Mouse (Mus musculus): ENCODE measurements around the gene Angptl8. TPM values are rescaled to one million over a fixed set of nuclear protein-coding genes. Genes with fewer than 3 reads are reported as not detected.
A peak's percentile ranks its signal among the peaks of the same experiment; 100 is the strongest.

Angptl8 gene
- total RNA-seq, 1 experiment, result not detected

DNA sequence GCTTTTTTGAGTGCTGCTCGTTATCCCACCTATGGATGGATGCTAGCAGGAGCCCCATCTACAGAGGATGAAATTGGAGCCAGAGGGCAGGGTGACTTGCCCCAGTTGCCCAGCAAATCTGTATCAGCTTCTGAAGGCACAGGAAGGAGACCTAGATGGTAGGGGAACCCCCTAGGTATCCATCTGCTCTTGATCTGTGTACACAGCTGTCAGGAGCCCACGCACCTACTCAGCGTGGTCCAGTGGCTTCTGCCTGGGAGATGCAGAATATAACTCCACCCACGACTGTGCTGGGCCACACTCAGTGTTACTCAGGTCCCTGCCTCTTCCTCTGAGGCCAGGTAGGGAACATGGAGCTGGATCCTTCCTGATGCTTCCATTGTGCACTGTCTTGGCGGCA lies 18.7 kb downstream of the Angptl8 start:
- no peak overlapping the region for H3K27ac ChIP-seq (ENCODE audit: insufficient read depth, low read depth, low read length, poor library complexity, severe bottlenecking)
- in situ Hi-C loops (cut with MboI; ENCODE audit: low sequenced_read_pairs in 2 of 2, unreplicated experiment in 2 of 2), result no loop called here
- no peak for DNase-seq (ENCODE audit: low read depth, low spot score)

DNA sequence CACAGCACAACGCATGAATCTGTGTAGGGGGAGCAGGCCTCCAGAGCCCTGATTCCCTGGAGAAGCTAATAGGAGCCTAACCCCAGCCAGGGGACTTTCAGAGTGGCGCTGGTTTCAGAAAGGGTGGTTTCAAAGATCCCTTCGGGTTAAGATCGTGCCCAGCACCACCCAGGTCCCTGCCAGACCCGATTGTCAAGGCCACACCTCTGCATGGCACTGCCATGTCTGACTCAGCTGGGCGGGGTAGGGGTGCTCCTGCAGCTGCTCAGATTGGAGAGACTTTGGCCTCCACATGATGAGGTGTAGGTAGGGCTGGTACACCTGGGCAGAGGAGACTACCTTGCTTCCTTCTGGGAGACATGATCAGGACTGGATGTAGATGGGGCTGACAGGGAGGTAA lies 19.6 kb downstream of the Angptl8 start:
- DNase-seq (ENCODE audit: low read depth, low spot score), result no peak
- Histone ChIP-seq H3K9ac (ENCODE audit: insufficient read depth, low read depth, low read length, poor library complexity, severe bottlenecking) (no peak overlapping the region), H3K36me3 (ENCODE audit: control insufficient read depth, insufficient read depth, low read length, poor library complexity, severe bottlenecking) (no peaks in the 10 kb centered on the region), H3K4me3 (ENCODE audit: insufficient read depth in 1 of 2, low read depth in 1 of 2, low read length in 2 of 2, poor library complexity in 1 of 2, severe bottlenecking in 1 of 2) (no peak overlapping the region), H3K4me1 (ENCODE audit: control insufficient read depth in 2 of 2, insufficient read depth in 2 of 2, low read length in 2 of 2, poor library complexity in 1 of 2) (peaks cover 3 to 13% of the 10 kb centered on the region in 2 experiments; a peak in 3 of 4 replicates), H3K27ac (ENCODE audit: insufficient read depth, low read depth, low read length, poor library complexity, severe bottlenecking) (no peak overlapping the region), H3K9me3 (ENCODE audit: control insufficient read depth, insufficient read depth, low read depth, low read length) (no peaks in the 10 kb centered on the region)
- TF ChIP-seq ZNF384 (IDR thresholded peaks at IDR 0.05; ENCODE audit: low read depth, low read length), result no peak
- no peak for TF ChIP-seq ZC3H11A (IDR thresholded peaks at IDR 0.05; ENCODE audit: borderline replicate concordance, low read depth, low read length)
- no peak for TF ChIP-seq CHD2 (IDR thresholded peaks at IDR 0.05; ENCODE audit: low read depth, low read length)
- no peak for TF ChIP-seq MAFK (IDR thresholded peaks at IDR 0.05; ENCODE audit: insufficient read depth, low read depth, low read length)
- TF ChIP-seq HCFC1 (IDR thresholded peaks at IDR 0.05; ENCODE audit: borderline replicate concordance, insufficient read depth, low read length), result no peak
- in situ Hi-C loops (cut with MboI; ENCODE audit: low sequenced_read_pairs in 2 of 2, unreplicated experiment in 2 of 2), result no loop called here

More for the DNA sequence above, 18.7 kb downstream of the Angptl8 start:
- H3K4me1 ChIP-seq (ENCODE audit: control insufficient read depth in 2 of 2, insufficient read depth in 2 of 2, low read length in 2 of 2, poor library complexity in 1 of 2), result peaks cover 3 to 11% of the 10 kb centered on the region in 2 experiments; a peak in 3 of 4 replicates
- H3K36me3 ChIP-seq (ENCODE audit: control insufficient read depth, insufficient read depth, low read length, poor library complexity, severe bottlenecking), result no peaks in the 10 kb centered on the region
- H3K9me3 ChIP-seq (ENCODE audit: control insufficient read depth, insufficient read depth, low read depth, low read length), result no peaks in the 10 kb centered on the region
- TF ChIP-seq ZC3H11A (IDR thresholded peaks at IDR 0.05; ENCODE audit: borderline replicate concordance, low read depth, low read length), result no peak
- TF ChIP-seq ZNF384 (IDR thresholded peaks at IDR 0.05; ENCODE audit: low read depth, low read length), result no peak
- TF ChIP-seq MAFK (IDR thresholded peaks at IDR 0.05; ENCODE audit: insufficient read depth, low read depth, low read length), result no peak
- TF ChIP-seq HCFC1 (IDR thresholded peaks at IDR 0.05; ENCODE audit: borderline replicate concordance, insufficient read depth, low read length), result no peak
- no peak for TF ChIP-seq CHD2 (IDR thresholded peaks at IDR 0.05; ENCODE audit: low read depth, low read length)
- no peak overlapping the region for H3K4me3 ChIP-seq (ENCODE audit: insufficient read depth in 1 of 2, low read depth in 1 of 2, low read length in 2 of 2, poor library complexity in 1 of 2, severe bottlenecking in 1 of 2)
- no peak overlapping the region for H3K9ac ChIP-seq (ENCODE audit: insufficient read depth, low read depth, low read length, poor library complexity, severe bottlenecking)

DNA sequence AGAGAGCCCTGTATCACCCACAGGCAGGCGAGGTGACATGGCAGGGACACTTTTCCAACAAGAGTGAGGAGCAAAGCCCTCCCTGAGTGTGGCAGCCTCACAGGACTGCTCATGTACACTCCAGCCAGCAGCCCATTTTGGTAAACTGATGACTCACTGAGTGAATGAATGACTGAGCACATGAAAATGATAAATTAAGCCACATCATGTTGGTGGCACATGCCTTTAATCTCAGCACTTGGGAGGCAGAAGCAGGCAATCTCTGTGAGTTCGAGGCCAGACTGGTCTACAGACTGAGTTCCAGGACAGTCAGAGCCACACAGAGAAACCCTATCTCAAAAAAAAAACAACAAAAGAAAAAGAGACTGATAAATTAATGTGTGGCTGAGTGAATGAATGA lies 22.2 kb downstream of the Angptl8 start:
- DNase-seq (ENCODE audit: low read depth, low spot score), result no peak
- Histone ChIP-seq H3K4me1 (ENCODE audit: control insufficient read depth in 2 of 2, insufficient read depth in 2 of 2, low read length in 2 of 2, poor library complexity in 1 of 2) (peaks cover 0 to 8% of the 10 kb centered on the region in 2 experiments; a peak in 2 of 4 replicates), H3K9me3 (ENCODE audit: control insufficient read depth, insufficient read depth, low read depth, low read length) (no peaks in the 10 kb centered on the region), H3K36me3 (ENCODE audit: control insufficient read depth, insufficient read depth, low read length, poor library complexity, severe bottlenecking) (no peaks in the 10 kb centered on the region), H3K9ac (ENCODE audit: insufficient read depth, low read depth, low read length, poor library complexity, severe bottlenecking) (no peak overlapping the region), H3K4me3 (ENCODE audit: insufficient read depth in 1 of 2, low read depth in 1 of 2, low read length in 2 of 2, poor library complexity in 1 of 2, severe bottlenecking in 1 of 2) (no peak overlapping the region), H3K27ac (ENCODE audit: insufficient read depth, low read depth, low read length, poor library complexity, severe bottlenecking) (no peak overlapping the region)
- in situ Hi-C loops (cut with MboI; ENCODE audit: low sequenced_read_pairs in 2 of 2, unreplicated experiment in 2 of 2), result no loop called here
- TF ChIP-seq ZC3H11A (IDR thresholded peaks at IDR 0.05; ENCODE audit: borderline replicate concordance, low read depth, low read length), result no peak
- TF ChIP-seq CHD2 (IDR thresholded peaks at IDR 0.05; ENCODE audit: low read depth, low read length), result no peak
- no peak for TF ChIP-seq ZNF384 (IDR thresholded peaks at IDR 0.05; ENCODE audit: low read depth, low read length)
- TF ChIP-seq MAFK (IDR thresholded peaks at IDR 0.05; ENCODE audit: insufficient read depth, low read depth, low read length), result no peak
- no peak for TF ChIP-seq HCFC1 (IDR thresholded peaks at IDR 0.05; ENCODE audit: borderline replicate concordance, insufficient read depth, low read length)

DNA sequence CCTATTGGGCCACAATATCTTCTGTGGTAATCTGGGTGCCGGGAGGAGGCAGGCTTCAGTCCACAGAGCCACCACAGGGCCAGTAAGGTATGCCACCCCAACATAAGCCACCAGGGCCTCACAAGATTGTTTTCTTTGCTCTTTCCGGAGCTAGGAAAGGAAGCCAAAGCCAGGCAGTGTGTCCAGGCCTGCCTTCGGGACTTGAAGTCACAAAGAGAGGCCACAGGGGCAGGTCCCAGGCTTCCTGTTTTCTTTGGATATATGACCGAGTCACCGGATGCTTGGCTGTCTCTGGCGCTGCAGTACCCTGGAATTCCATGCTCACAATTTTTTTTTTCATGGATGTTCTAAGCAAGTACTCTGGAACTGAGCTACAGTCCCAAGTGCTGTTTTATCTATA lies 22.8 kb downstream of the Angptl8 start:
- DNase-seq (ENCODE audit: low read depth, low spot score), result no peak
- TF ChIP-seq ZC3H11A (IDR thresholded peaks at IDR 0.05; ENCODE audit: borderline replicate concordance, low read depth, low read length) (no peak), ZNF384 (IDR thresholded peaks at IDR 0.05; ENCODE audit: low read depth, low read length) (no peak), HCFC1 (IDR thresholded peaks at IDR 0.05; ENCODE audit: borderline replicate concordance, insufficient read depth, low read length) (no peak), MAFK (IDR thresholded peaks at IDR 0.05; ENCODE audit: insufficient read depth, low read depth, low read length) (no peak)
- no peak overlapping the region for H3K4me3 ChIP-seq (ENCODE audit: insufficient read depth in 1 of 2, low read depth in 1 of 2, low read length in 2 of 2, poor library complexity in 1 of 2, severe bottlenecking in 1 of 2)
- H3K4me1 ChIP-seq (ENCODE audit: control insufficient read depth in 2 of 2, insufficient read depth in 2 of 2, low read length in 2 of 2, poor library complexity in 1 of 2), result peaks cover 0 to 10% of the 10 kb centered on the region in 2 experiments; a peak in 2 of 4 replicates
- in situ Hi-C loops (cut with MboI; ENCODE audit: low sequenced_read_pairs in 2 of 2, unreplicated experiment in 2 of 2), result no loop called here
- no peaks in the 10 kb centered on the region for H3K36me3 ChIP-seq (ENCODE audit: control insufficient read depth, insufficient read depth, low read length, poor library complexity, severe bottlenecking)
- H3K27ac ChIP-seq (ENCODE audit: insufficient read depth, low read depth, low read length, poor library complexity, severe bottlenecking), result no peak overlapping the region
- H3K9me3 ChIP-seq (ENCODE audit: control insufficient read depth, insufficient read depth, low read depth, low read length), result no peaks in the 10 kb centered on the region
- no peak overlapping the region for H3K9ac ChIP-seq (ENCODE audit: insufficient read depth, low read depth, low read length, poor library complexity, severe bottlenecking)

DNA sequence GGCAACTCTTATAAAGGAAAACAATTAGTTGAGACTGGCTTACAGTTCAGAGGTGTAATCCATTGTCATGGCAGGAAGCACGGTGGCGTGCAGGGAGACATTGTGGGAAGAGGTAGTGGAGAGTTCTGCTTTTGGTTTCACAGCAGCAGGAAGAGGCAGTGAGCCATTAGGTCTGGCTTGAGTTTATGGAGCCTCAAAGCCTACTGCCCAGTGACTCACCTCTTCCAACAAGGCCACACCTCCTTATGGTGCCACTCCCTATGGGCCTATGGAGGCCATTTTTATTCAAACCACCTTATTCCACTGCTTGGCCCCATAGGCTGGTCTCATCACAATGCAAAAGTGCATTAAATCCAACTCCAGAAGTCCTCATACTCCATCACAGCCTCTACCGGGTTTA lies 24.3 kb downstream of the Angptl8 start:
- in situ Hi-C loops (cut with MboI; ENCODE audit: low sequenced_read_pairs in 2 of 2, unreplicated experiment in 2 of 2), result no loop called here
- Histone ChIP-seq H3K27ac (ENCODE audit: insufficient read depth, low read depth, low read length, poor library complexity, severe bottlenecking) (peak overlapping the region; percentile 91; the same call in 1 of the 2 replicates), H3K36me3 (ENCODE audit: control insufficient read depth, insufficient read depth, low read length, poor library complexity, severe bottlenecking) (no peaks in the 10 kb centered on the region), H3K9ac (ENCODE audit: insufficient read depth, low read depth, low read length, poor library complexity, severe bottlenecking) (no peak overlapping the region; the same call in 1 of the 2 replicates), H3K9me3 (ENCODE audit: control insufficient read depth, insufficient read depth, low read depth, low read length) (no peaks in the 10 kb centered on the region), H3K4me1 (ENCODE audit: control insufficient read depth in 2 of 2, insufficient read depth in 2 of 2, low read length in 2 of 2, poor library complexity in 1 of 2) (peaks cover 0 to 13% of the 10 kb centered on the region in 2 experiments; a peak in 2 of 4 replicates), H3K4me3 (ENCODE audit: insufficient read depth in 1 of 2, low read depth in 1 of 2, low read length in 2 of 2, poor library complexity in 1 of 2, severe bottlenecking in 1 of 2) (no peak overlapping the region)
- no peak for DNase-seq (ENCODE audit: low read depth, low spot score)
- no peak for TF ChIP-seq MAFK (IDR thresholded peaks at IDR 0.05; ENCODE audit: insufficient read depth, low read depth, low read length)
- TF ChIP-seq ZC3H11A (IDR thresholded peaks at IDR 0.05; ENCODE audit: borderline replicate concordance, low read depth, low read length), result no peak
- TF ChIP-seq HCFC1 (IDR thresholded peaks at IDR 0.05; ENCODE audit: borderline replicate concordance, insufficient read depth, low read length), result no peak
- TF ChIP-seq ZNF384 (IDR thresholded peaks at IDR 0.05; ENCODE audit: low read depth, low read length), result no peak
- no peak for TF ChIP-seq CHD2 (IDR thresholded peaks at IDR 0.05; ENCODE audit: low read depth, low read length)

Measured in ES-E14 (cell line).